Mouse (Mus musculus) liver, adult 2 months (tissue): ENCODE data around the gene Sapcd1.
"Not testable (repeated sequence)": the region's sequence is repeated elsewhere in the genome, so short reads cannot be mapped to it uniquely, and the experiment has no call there.

Experiments
- CTCF ChIP-seq: fragments of 200-500 bp; IDR thresholded peaks from 2 replicates; pipeline ENCODE4 v1.5.1; 2011; ENCODE audit warnings: low read depth, low read length, control low read depth
- POLR2A ChIP-seq: fragments of 200-500 bp; IDR thresholded peaks from 2 replicates; pipeline ENCODE4 v1.6.1; 2011; ENCODE audit warnings: low read length, control low read depth; ENCODE audit not compliant: insufficient read depth; ENCODE audit errors: extremely low read depth

DNA sequence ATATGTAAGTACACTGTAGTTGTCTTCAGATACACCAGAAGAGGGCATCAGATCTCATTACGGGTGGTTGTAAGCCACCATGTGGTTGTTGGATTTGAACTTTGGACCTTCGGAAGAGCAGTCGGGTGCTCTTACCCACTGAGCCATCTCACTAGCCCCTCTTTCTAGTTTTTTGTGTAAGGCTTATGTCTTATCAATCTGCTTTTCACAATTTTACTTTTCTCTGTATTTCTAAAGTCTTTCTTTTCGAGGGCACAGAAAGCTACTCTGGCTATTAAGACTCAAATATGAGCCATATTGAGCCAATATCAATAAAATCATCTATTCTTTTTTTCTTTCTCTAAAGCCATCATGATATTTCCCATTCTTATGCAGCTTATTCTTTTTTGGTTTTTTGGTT, 32.6 kb downstream of the Sapcd1 start:
- TF ChIP-seq CTCF, POLR2A: not testable (repeated sequence)
